Mouse (Mus musculus) limb, embryonic 14.5 days (tissue): ENCODE measurements around the gene Btbd6. TPM values are rescaled to one million over a fixed set of nuclear protein-coding genes. Genes with fewer than 3 reads are reported as not detected.

Experiments
- ATAC-seq: fragments of 200-750 bp; cut with Nextera tagmentation; 2 replicates; pipeline ENCODE4 v1.8.0; 2017; ENCODE audit warnings: low read depth, moderate number of reproducible peaks, moderate TSS enrichment; ENCODE audit not compliant: low FRiP score
- DNase-seq: peaks from one replicate; pipeline ENCODE4 v3.0.0-alpha.2; 2015; ENCODE audit warnings: low spot score
- H3K27ac ChIP-seq: fragments of 300-500 bp; sonication (generic); replicated peaks from 2 replicates; pipeline ENCODE4 v1.5.1; 2014; ENCODE audit warnings: low read depth, mild to moderate bottlenecking, low read length, moderate library complexity, mixed read lengths
- H3K27me3 ChIP-seq: fragments of 300-500 bp; sonication (generic); 2 replicates; pipeline ENCODE4 v1.6.1; 2014; ENCODE audit warnings: low read length, mixed read lengths; ENCODE audit not compliant: control insufficient read depth, insufficient read depth
- H3K36me3 ChIP-seq: fragments of 300-500 bp; sonication (generic); 2 replicates; pipeline ENCODE4 v1.6.1; 2014; ENCODE audit warnings: mild to moderate bottlenecking, low read length, moderate library complexity, mixed read lengths; ENCODE audit not compliant: control insufficient read depth, insufficient read depth
- H3K4me1 ChIP-seq: fragments of 300-500 bp; sonication (generic); 2 replicates; pipeline ENCODE4 v1.6.1; 2014; ENCODE audit warnings: antibody characterized with exemption, low read length, mixed read lengths; ENCODE audit not compliant: control insufficient read depth, insufficient read depth
- H3K4me2 ChIP-seq: fragments of 300-500 bp; sonication (generic); replicated peaks from 2 replicates; pipeline ENCODE4 v1.6.1; 2014; ENCODE audit warnings: low read depth, mild to moderate bottlenecking, low read length, moderate library complexity; ENCODE audit not compliant: severe bottlenecking
- H3K4me3 ChIP-seq: fragments of 300-500 bp; sonication (generic); replicated peaks from 2 replicates; pipeline ENCODE4 v1.5.1; 2014; ENCODE audit warnings: low read length
- H3K9ac ChIP-seq: fragments of 300-500 bp; sonication (generic); 2 replicates; pipeline ENCODE4 v1.6.1; 2014; ENCODE audit warnings: mild to moderate bottlenecking, low read depth, low read length, moderate library complexity; ENCODE audit not compliant: severe bottlenecking
- H3K9me3 ChIP-seq: fragments of 300-500 bp; sonication (generic); 2 replicates; pipeline ENCODE4 v1.6.1; 2016; ENCODE audit warnings: low read length; ENCODE audit not compliant: control insufficient read depth
- POLR2A ChIP-seq: fragments of 200-500 bp; IDR thresholded peaks from 2 replicates; pipeline ENCODE4 v1.8.0; 2012; ENCODE audit warnings: inconsistent platforms, mild to moderate bottlenecking, moderate library complexity, borderline replicate concordance; ENCODE audit not compliant: insufficient read depth, insufficient read length; ENCODE audit errors: extremely low read depth
- WGBS: fragments of 180-500 bp; shearing (Covaris S2); extraction: QIAGEN DNeasy Blood & Tissue Kit; methylation state at CpG from one replicate; pipeline ENCODE4 v1.1.7; 2014; 5-methylcytosine and 5-hydroxymethylcytosine counted together
- polyA plus RNA-seq, 2 experiments: library from polyadenylated mRNA; depleted of rRNA in 1 of 2; stranded (reverse) in 1 of 2; unstranded in 1 of 2; fragments of >200 nt; fragmentation: Nextera tagmentation in 1 of 2; extraction: Ambion mirVana in 1 of 2; gene quantifications; 2 replicates each; pipeline versions ENCODE4 v1.2.1 to v1.2.3; 2012 to 2014

Btbd6 gene
- polyA plus RNA-seq, 2 experiments = 27.4 to 31.0 TPM

DNA sequence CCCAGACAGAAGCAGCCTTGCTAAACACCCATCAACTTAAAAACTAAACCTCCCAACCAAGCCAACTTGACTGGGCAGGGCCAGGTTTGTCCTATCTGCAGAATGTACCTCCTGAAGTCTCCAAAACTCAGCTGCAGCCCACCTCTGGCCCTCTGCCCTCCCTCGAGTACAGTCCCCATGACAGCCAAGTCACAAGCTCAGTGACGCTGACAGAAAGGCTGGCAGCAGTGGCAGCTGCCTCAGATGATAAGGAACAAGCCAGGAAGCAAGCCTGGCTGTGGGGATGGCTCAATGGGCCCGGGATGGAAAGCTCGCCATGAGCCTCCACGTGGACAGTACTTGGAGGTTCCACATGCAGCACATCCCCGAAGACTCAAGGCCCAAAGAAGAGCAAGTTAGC, 6.7 kb upstream of the Btbd6 start:
- Histone ChIP-seq H3K9ac (no peak overlapping the region), H3K4me1 (no peaks in the 10 kb centered on the region), H3K27me3 (no peaks in the 10 kb centered on the region), H3K4me3 (no peak overlapping the region), H3K27ac (no peak overlapping the region), H3K4me2 (no peak overlapping the region), H3K36me3 (peaks cover 91% of the 10 kb centered on the region), H3K9me3 (no peaks in the 10 kb centered on the region)
- ATAC-seq (no peak), DNase-seq (no peak)
- WGBS = 92% methylated on average over 6 of the region's 6 CpGs
- TF ChIP-seq POLR2A = no peak

DNA sequence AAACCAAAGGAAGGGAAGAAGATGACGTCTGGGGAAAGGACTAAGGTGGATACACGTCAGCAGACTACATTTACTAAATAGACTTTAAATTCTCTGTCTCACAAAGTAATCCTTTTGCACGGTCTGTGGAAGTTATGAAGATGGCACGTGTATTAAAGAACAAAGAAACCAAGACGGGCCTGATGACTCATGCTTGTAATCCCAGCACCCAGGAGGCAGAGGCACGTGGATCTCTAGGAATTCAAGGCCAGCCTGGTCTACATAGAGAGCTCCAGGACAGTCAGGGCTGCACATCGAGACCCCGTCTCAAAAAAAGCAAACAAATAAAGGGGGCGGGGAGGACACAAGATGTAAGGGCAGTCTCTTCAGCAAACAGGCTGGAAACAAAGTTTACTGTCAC, 1.5 kb upstream of the Btbd6 start:
- no peak for TF ChIP-seq POLR2A
- 88% methylated on average over 9 of the region's 9 CpGs for WGBS
- Histone ChIP-seq H3K27me3 (no peaks in the 10 kb centered on the region), H3K4me1 (peaks cover 9% of the 10 kb centered on the region), H3K4me2 (no peak overlapping the region), H3K4me3 (no peak overlapping the region), H3K9ac (no peak overlapping the region), H3K9me3 (no peaks in the 10 kb centered on the region), H3K27ac (no peak overlapping the region), H3K36me3 (peaks cover 70% of the 10 kb centered on the region)
- ATAC-seq = no peak
- no peak for DNase-seq

DNA sequence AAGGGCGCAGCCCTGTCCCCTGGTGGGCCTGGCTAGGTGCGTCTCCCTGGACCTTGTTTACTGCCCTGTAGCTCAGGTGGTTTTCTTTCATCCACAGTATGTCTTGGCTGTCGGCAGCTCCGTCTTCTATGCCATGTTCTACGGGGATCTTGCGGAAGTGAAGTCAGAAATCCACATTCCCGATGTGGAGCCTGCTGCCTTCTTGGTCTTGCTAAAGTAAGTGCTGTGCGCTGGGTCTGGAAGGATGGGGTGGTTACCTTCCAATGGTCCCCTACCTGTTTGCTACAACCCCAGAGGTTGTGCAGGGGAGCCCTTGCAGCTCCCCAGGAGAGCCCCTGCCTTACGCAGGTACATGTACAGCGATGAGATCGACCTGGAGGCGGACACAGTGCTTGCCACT, 874 bp downstream of the Btbd6 start:
- Histone ChIP-seq H3K4me2 (peak overlapping the region; percentile 89), H3K27ac (peak overlapping the region; percentile 89), H3K9me3 (no peaks in the 10 kb centered on the region), H3K27me3 (no peaks in the 10 kb centered on the region), H3K36me3 (peaks cover 76% of the 10 kb centered on the region), H3K4me1 (peaks cover 9% of the 10 kb centered on the region), H3K4me3 (peak overlapping the region; percentile 76), H3K9ac (peak overlapping the region; percentile 79)
- DNase-seq = no peak
- WGBS = 45% methylated on average over 12 of the region's 12 CpGs
- no peak for TF ChIP-seq POLR2A
- ATAC-seq = no peak

DNA sequence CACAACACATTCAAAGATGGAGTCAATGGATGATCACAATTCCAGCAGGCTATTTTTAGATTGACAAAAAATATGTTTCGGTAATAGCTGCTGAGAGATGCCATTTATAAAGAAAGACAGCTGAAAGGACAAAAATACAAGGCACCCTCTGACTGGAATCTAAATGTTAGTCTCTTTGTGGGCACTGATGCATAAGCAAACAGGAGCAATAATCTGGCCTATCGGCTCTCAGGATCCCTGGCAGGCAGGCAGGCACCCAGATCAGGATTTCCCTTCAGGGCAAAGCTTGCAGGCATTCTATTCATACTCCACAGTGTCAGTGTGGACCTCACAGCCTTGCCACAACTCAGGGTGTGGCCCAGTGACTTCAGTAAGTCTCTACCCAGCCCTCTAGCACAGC, 5.7 kb downstream of the Btbd6 start:
- Histone ChIP-seq H3K36me3 (peaks cover 88% of the 10 kb centered on the region), H3K4me2 (no peak overlapping the region), H3K27ac (no peak overlapping the region), H3K4me3 (no peak overlapping the region), H3K27me3 (no peaks in the 10 kb centered on the region), H3K9me3 (no peaks in the 10 kb centered on the region), H3K9ac (no peak overlapping the region), H3K4me1 (peaks cover 4% of the 10 kb centered on the region)
- TF ChIP-seq POLR2A = no peak
- 86% methylated on average over 2 of the region's 2 CpGs for WGBS
- DNase-seq (no peak), ATAC-seq (no peak)

DNA sequence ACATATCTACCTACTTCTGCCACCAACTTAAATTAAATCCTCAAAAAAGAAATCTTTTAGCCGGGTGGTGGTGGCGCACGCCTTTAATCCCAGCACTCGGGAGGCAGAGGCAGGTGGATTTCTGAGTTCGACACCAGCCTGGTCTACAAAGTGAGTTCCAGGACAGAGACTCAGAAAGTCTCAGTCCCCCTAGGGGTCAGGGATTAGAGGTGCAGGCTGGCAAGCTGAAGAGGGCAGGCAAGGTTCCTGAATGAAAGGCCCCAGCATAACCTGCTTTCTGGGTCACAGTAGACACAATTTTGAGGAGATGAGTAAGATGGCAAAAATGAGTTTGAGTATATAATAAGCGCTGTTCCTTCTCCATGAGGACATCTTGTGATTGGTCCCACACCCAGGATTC, 9.1 kb downstream of the Btbd6 start:
- H3K36me3 ChIP-seq = peaks cover 77% of the 10 kb centered on the region
- no peak overlapping the region for H3K9ac ChIP-seq
- H3K4me2 ChIP-seq = no peak overlapping the region
- no peak for ATAC-seq
- no peaks in the 10 kb centered on the region for H3K9me3 ChIP-seq
- H3K27me3 ChIP-seq = no peaks in the 10 kb centered on the region
- no peak for TF ChIP-seq POLR2A
- DNase-seq = no peak
- no peaks in the 10 kb centered on the region for H3K4me1 ChIP-seq
- no peak overlapping the region for H3K4me3 ChIP-seq
- no peak overlapping the region for H3K27ac ChIP-seq
- 93% methylated on average over 6 of the region's 6 CpGs for WGBS

DNA sequence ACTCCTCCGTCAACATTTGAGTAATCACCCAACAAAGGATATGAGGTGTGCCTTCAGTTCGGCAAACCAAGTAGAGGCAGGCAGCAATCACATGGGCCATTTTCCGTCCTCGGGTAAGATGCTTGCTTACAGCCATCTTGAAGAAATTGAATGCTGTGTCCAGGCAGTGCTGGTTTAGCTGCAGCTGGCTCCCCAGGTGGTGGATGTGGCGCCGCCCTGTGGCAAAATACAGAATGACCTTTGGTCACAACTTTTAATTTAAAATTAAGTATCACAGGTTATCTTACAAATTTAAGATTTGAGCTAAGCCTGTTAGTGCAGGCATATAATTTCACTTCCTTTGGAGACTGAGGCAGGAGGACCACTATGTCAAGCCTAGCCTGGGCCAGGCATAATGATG, 11.6 kb downstream of the Btbd6 start:
- H3K27me3 ChIP-seq = no peaks in the 10 kb centered on the region
- no peaks in the 10 kb centered on the region for H3K9me3 ChIP-seq
- H3K4me1 ChIP-seq = no peaks in the 10 kb centered on the region
- H3K4me3 ChIP-seq = no peak overlapping the region
- ATAC-seq (no peak), DNase-seq (no peak)
- H3K9ac ChIP-seq = no peak overlapping the region
- no peak overlapping the region for H3K27ac ChIP-seq
- peaks cover 68% of the 10 kb centered on the region for H3K36me3 ChIP-seq
- 65% methylated on average over 6 of the region's 6 CpGs for WGBS
- H3K4me2 ChIP-seq = no peak overlapping the region
- TF ChIP-seq POLR2A = no peak
